Mouse (Mus musculus) gastrocnemius, postnatal 10 days (tissue): ENCODE data around the gene Slc26a1. TPM values are rescaled to one million over a fixed set of nuclear protein-coding genes. Genes with fewer than 3 reads are reported as not detected.
A peak's percentile ranks its signal among the peaks of the same experiment; 100 is the strongest.

ENCODE experiments used
- DNase-seq: peaks from one replicate; pipeline ENCODE4 v3.0.0; 2021; ENCODE audit warnings: mixed read lengths
- total RNA-seq, 2 experiments: library from RNA; stranded (reverse); gene quantifications; 2 replicates each; pipeline ENCODE4 v1.2.3; 2021

The Slc26a1 gene
- total RNA-seq, 2 experiments from 2014 or later: 0.07 to 0.20 TPM

DNA sequence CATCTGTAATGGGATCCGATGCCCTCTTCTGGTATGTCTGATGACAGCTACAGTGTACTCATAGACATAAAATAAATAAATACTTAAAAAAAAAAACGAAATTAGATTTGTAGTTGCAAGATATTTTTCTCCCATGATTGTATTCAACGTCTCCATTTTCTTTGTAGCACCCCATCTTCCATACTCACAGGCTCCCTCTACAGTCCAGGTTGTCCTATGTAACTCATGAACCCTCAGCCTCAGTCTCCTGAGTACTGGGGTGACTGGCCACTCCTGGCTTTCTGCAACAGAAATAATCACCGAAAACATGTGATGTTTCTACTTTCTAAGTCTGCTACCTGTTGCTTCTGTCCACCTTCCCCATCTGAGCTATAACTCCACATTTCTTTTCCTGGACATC lies 15.8 kb upstream of the Slc26a1 start:
- DNase-seq: no peak

DNA sequence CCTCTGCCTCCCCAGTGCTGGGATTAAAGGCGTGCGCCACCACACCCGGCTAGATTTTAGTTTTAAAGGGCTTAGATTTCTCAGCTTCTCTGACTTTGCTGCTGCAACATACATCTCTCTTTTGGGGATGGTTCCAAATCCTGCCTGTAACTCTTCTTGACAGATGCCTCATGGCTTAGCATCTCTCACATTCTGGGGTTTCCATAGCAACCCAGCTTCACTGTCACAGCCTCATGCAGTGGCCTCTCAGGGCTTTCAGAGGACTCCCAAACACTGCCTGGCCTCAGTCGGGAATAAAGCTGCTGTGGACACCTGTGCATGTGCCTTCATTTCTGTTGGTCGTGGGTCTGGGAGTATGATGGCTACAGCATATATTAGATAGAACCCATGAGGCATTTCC lies 13.7 kb upstream of the Slc26a1 start:
- no peak for DNase-seq

DNA sequence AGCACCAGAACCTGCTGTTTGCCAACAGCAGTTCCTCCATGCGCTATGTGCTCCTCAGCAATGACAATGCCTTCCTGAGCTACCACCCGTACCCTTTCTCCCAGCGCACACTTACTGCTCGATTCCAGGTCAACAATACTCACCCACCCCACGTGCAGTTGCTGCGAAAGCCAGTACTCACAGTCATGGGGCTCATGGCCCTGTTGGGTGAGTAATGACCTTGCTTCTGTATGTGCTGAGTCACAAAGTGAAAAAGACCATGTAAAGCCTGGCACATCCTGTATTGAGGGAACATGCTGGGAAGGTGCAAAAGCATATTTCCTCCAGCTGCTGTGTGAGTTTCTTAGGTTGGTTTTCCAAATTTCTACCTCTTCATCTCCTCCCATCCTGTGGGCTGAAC lies 5.5 kb upstream of the Slc26a1 start:
- DNase-seq: no peak

DNA sequence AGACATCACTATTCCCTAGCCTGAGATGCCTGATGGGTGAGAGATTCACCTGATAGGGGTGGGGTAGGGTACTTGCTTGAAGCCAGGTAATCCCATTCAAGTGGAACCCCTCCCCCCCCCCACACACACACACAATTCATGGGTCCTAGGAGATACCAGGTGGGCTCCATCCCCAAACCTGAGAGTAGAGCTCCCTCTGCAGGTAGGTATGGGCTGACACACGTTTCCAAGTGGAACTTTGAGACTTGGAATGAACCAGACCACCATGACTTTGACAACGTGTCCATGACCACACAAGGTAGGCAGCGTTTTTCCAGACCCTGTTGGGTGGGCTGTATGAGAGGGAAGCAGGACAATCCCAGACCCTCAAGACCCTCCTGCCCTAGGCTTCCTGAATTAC lies 4.5 kb upstream of the Slc26a1 start:
- DNase-seq: no peak

DNA sequence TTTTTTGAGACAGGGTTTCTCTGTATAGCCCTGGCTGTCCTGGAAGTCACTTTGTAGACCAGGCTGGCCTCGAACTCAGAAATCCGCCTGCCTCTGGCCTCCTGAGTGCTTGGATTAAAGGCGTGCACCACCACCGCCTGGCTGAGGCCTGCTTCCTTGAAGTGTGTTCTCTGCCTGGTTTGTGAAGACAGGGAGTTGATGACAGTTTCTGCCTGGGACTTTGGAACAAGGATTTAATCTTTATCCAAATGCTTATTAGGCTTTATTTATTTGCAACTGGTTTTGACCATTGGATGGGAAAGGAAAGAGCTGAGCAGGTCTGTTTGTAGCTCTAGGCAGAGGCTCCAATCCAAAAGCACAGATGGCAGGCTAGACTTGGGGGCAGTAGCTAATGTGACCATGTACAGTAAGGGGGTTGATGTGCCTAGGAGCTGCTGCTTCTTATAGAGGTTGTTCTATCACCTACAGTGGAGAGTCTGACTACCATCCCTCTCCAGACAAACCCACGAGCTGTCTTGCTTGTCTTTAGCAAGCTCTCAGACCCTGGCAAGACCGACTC lies 3.0 kb upstream of the Slc26a1 start:
- DNase-seq: no peak

DNA sequence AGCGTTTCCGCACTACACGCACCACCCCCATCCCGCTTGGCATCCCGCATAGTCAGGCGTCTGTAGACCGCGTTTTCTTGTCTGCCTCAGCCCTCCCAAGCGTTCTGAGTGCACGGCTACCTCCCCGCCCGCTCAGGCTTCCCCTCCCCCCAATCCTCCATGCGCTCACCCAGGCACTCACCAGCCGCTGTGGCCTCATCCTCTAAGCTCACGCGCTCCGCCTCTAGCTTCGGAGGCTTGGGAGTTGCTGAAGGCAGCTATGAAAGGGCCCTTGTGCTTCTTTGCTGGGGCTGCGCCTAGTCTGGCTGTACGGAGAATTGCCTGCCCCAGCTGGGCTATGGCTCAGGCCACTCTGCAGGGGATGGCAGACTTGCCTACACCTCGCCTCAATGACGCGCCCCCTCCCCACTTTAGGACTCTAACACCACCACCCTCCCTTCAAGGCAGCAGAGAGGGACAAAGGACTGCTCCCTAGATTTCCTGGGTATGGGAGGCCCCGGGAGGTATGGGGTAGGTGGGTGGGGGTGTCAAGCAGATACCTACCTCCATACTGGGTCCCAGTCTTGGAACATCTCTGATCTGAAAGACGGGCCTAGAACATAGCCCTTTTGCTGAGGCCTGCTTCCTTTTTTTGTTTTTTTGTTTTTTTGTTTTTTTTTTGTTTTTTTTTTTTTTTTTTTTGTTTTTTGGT lies 2.4 kb upstream of the Slc26a1 start:
- DNase-seq: peak; percentile 50

DNA sequence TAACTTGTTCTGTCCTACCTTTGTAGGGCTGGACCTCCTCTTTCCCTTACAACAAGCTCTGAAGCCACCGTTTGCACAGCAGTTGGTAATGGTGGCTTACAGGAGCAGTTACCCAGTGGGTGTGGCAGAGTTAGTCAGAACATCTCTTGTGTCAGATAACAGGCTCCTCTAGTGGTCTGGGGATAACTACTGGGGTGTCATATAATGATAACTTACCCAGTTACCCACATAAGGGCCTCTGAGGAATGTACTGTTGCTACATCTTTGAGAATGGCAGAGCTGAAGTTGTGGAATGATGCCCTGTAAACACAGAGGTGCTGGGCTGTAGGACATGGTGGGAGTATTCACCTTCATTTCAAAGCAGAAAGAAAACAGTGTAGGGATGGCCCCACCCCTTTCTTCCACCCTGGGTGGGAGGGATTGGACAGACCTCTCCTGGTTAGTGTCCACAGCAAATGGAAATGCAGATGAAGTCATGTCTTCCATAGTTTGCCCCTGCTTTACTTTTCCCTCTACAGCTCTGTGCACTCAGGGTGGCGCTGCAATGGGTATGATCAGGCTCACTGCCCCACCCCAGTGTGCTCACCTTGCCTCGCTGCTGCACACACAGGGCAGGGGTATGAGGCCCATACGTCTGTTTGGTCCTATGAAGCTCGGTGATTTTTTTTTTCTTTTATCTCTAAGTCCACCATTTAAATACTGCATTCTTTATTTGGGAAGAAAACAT lies 1.6 kb upstream of the Slc26a1 start:
- no peak for DNase-seq

DNA sequence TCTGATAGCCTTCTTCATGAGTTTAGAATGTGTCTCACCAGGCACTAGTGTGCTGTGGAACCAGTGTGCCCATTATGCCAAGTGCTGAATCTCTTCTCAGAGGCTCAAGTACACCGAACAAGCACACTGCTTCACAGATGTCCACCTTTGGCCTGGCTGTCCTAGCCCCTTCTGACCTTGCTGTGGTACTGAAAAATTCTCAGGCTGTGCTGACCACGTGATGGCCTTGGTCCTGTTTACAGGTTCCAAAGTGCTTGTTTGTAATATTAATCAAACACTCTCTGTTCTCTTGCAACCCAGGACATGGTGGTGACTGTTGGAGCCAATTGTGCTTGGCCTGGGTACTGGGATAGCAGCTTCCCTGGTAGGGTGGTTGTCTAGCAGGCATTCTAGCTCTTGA lies 745 bp downstream of the Slc26a1 start:
- no peak for DNase-seq

DNA sequence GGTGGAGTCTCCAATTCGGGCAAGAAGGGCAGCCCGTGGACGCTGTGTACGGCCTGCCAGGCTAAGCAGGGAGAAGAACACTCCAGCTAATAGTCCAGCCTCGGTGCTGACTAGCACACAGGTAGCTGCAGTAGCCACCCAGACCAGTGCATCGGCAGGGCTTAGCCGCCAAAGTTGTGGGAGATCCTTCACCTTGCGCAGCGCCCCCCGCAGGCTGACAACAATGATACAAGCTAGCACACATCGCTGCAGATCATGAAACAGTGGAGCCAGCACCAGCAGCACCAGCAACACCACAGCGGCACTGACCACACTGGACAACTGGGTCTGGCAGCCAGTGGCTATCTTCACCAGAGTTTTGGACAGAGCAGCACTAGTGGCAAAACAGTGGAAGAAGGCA lies 3.6 kb downstream of the Slc26a1 start:
- no peak for DNase-seq

DNA sequence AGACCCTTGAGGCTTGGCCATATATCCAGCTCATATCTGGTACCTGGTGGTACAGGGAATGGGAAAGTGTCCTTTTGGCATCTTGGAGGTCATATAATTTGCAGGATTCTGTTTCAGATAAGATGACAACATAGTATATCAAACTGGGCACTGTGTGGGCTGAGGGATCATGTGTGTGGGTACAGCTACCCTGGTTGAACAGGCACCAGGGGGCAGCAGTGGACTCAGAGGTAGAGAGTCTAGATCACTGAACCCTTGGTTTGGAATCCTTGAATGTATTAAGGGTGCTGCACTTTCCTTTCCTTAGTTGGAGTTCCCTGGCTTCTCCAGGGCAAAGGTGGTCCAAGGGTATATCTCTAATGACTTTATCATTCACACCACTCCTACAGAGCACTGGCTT lies 4.6 kb downstream of the Slc26a1 start:
- peak; percentile 48 for DNase-seq

DNA sequence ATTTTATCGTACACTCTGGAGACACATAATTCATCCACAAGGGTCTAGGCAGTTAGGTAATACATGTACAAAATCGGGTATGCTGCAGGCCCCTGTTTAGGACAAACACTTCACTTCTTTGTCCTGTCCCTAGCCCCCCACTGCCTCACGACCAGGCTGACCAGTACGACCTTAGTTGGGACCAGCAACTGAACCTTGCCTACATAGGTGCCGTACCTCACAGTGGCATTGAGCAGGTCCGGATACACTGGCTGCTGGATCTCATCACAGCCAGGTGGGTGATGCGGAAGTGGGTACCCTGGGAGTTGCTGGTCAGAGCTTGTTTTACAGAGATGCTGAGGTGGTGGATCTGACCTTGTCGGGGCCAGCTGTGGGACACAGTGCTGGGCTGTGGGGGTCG lies 5.4 kb downstream of the Slc26a1 start:
- no peak for DNase-seq

DNA sequence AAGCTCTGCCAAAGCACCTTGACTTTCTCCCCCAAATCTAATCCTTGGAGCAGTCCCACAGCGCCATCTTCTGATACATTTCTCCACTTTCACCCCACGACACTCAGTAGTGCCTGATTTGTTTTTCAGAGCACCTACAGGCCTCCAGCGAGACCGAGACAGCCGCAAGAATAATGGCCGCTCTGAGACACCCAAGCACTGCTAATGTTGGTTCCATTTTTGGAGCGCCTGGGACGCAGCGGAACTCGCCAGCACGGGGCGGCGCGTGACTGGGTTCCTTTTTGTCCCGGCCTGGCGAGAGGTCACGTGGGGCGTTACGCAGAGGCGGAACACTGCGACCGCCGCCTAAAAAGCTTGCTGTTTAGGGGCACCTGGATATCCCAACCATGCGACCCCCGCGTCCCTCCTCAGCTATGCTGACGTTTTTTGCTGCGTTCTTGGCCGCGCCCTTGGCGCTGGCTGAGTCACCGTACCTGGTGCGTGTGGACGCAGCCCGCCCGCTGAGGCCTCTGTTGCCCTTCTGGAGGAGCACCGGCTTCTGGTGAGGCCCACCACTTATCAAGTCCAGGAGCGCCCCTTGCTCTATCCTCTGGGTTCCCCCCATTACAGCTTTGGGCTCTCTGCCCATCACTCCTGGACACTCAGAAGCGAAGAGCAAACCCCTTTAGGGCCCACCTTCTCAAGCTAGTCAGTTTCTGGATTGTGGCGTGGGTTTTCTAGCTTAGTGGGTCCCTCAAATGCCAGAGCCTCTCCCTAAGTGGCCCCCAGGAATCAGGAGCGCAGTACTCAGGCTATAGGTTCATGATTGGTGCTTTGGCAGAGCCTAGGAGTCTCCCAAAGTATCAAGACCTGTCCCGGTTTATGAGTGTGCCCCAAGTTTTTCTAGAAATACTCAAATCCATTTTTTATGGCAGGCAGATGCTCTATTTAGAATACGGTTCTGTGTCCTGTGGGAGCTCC lies 6.1 kb downstream of the Slc26a1 start, which contains the start of gene Dgkq:
Gene Dgkq, minus strand, starts transcription at position 696 of the 960 bp plus-strand sequence.
- DNase-seq: peak; percentile 83

DNA sequence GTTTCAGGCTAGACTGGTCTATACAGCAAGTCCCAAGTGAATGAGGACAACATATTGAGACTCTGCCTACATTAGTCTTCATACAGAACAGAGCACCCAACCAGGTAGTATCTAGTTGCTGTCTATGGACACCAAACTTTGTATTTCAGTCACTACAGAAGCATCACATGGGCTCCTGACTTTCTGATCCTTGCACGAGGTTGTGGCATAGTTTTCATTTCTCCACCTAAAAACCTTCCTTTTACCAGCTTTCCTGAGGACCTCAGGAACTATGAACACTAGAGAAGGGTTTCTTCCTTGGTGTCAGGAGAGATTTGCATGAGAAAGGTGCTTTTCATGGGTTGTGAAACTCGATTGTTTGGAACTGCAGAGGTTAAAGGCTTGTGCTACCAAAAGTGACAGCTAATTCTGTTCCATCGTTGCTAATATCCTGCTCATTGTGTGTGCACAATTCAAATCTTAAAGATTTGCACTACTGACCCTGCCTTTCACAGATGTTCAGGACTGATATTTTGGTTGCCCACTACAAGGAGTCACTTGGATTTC lies 6.9 kb downstream of the Slc26a1 start:
- DNase-seq: no peak

DNA sequence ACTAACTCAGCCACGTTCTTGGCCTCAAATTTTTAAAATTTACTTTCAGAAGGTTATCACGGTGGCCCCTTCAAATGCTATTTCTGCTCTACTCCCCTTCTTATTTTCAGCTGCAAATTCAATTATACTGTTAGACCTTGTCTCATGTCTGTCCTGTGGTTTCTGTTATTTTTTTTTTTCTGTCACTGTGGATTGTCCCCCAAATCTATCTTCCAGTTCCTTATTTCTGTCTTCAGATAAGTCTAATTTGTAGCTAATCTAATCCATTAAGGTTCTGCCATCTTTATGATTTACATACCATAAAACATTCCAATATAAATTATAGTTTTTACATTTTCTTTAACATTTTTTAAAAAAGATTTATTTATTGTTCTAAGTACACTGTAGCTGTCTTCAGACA lies 8.0 kb downstream of the Slc26a1 start:
- no peak for DNase-seq

DNA sequence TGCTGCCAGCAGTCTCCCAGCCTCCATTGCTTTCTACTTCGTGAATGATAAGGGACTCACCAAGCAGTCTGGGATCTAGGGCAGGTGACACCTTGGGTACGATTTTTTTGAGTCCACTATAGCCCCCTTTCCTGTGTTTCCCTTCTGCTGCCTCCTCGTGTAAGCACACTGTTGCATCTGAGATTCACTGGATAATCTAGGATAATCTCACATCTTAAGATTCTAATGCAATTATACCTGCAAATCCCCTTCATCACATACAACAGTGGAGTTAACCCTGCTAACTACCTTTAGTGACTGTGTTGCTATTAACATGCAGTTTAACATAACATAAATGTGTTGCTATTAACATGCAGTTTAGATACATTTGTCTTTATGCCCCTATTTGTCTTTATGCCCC lies 10.3 kb downstream of the Slc26a1 start:
- DNase-seq: no peak

DNA sequence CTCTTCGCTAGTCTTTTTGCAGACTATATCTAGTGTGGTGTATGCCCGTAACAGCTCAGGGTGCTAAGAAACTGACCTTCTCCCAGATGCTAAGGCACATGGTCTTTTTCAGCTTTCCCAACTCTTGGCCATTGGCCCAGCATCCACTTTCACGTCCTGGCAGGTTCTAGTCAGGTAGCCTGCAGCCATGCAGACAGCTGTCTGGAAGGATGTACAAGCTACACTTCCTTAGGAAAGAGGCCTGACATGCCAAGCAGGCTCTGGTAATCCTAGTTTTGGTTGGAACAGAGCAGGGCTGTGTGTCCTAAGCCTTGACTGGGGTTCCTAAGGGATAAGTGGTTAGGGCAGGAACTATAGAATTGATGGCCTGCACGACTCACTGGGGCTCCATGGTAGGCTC lies 12.6 kb downstream of the Slc26a1 start:
- no peak for DNase-seq

DNA sequence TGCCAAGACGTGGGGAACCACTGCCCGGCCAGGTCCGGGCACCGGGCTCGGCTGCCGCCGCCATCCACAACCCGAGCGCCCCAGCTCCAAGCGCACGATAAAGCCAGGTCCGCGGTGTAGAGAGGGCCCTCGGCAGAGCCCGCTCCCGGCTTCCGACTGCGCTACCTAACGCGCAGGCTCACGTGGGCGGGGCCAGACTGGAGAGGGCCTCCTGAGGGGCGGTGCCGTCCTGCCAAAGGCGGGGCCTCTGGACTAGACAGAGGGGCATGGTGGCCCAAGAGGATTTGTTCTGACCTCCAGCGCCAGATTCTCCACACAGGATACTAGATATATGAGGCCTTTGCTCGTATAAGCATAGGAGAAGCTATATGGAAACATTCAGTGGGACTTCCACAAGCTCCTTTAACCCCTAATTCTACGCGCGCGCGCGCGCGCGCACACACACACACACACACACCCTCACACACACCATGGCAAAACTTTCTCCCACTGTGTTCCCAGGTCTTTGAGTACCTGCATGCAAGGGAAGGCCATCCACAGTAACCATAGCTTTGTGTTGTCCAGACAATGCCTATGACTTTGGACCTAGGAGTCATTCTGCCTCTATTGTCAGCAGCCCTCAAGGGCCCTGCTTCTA lies 14.6 kb downstream of the Slc26a1 start:
- peak; percentile 92 for DNase-seq

DNA sequence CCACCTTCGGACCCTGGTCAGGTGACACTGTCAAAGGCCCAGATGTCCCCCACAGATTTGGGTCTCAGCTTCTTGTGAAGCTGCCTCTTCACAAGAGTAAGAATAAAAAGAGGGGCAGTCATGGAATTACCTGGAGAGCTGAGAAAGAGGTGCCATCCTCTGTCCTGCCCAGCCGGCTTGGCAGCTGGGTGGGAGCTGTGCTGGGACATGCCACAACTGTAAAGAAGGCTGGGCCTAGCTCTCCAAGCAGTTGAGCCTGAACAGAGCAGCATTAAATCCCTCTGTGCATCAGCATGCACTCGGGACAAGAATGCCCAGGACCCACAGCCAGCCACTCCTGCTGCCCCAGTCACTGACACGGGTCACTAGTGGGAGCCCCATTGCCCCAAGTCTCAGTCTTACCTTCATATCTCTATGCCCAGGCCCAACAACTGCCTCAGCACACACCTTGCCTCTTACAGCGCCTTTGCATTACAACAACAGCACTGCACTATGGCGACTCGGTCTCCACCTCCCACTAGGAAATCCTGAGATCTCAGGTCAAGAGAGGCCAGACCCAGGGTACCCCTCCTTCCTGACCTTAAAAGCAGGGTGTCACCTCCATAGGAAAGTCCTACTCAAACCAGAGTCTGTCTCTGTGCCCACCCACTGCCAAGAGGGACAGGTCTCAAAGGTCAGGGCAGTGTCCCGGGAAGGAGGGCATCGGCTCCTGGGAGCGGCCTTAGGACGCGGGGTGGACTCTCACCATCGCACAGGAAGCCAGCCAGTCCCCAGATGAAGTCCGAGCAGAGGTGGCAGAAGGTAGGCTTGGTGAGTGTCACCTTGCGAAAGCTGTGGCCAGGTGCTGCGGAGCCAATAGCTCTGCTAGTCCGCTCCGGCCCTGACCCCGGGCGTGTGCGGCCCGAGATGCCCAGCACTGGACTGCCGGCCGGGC lies 15.4 kb downstream of the Slc26a1 start, which contains the start of gene Idua:
Gene Idua, plus strand, starts transcription at position 634 of the 934 bp plus-strand sequence.
- no peak for DNase-seq

DNA sequence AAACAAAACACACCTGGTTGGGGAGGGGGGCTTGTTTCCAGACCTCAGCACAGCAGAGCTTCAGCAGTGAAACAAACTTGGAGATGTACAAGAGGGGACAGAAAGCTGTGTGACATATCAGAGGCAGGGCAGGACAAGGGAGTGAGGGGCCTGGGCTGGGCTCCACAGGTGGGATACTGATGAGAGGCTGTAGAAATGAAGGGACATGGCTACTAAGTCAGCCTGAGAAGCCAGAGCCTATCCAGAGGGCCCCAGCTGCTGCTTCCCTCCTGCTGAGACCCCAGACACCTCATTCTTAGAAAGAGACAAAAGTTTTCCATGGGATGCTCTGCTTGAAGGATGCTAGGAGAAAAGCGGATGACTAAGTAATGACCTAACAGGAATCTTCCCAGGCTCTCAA lies 16.8 kb downstream of the Slc26a1 start:
- no peak for DNase-seq

DNA sequence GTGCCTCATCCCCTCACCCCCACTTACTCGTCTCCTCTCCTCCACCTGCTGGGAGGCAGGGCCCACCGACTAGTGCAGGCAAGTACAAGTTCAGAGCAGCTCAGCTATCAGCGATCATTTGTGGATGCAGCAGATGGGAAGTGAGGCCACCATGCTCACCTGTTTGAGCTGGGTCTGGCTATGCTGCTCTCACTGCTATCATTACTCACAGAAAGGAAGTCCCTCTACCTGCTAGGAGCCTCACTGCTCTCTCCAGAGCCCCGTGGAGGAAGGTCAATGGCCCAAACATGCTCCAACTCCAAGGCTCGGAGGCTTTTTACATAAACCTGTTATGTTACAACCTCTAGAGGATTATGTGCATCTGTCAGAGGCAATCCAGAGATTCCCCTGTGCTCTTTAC lies 18.0 kb downstream of the Slc26a1 start:
- no peak for DNase-seq
